Comparison of ENCODE assay signal across 19 mouse cellular contexts in genomic region chr3:88569694-88570093, GRCm38 (mm10). TPM values are rescaled to one million over a fixed set of nuclear protein-coding genes. Genes with fewer than 3 reads are reported as not detected.
DNase-seq lines count a peak whose midpoint lies in the region; ATAC-seq lines count a peak whose summit lies in the region.
"Had no signal": no experiment of that assay in that cellular context is flagged by ENCODE, and none has a peak within 500 bp of the region (broad histone marks: within the 10 kb centered on the region; RNA-seq: fewer than 3 reads in every experiment).

No protein-coding gene starts in this region.

- no peak overlapping the region for H3K4me3 ChIP-seq in intestine, embryonic 16.5 days (ENCODE audit: low read length)
- no peak overlapping the region for H3K4me3 ChIP-seq in intestine, embryonic 15.5 days (replicated peaks)
- no peak overlapping the region for H3K4me3 ChIP-seq in liver, embryonic 15.5 days (replicated peaks)
- H3K4me3 ChIP-seq: erythroblast, embryonic 14.5 days; kidney, embryonic 15.5 days; limb, embryonic 10.5 days; lung, embryonic 15.5 days had no signal

- H3K9ac ChIP-seq in intestine, embryonic 16.5 days (ENCODE audit: low read depth, low read length), result no peak overlapping the region
- H3K9ac ChIP-seq in intestine, embryonic 15.5 days, result no peak overlapping the region
- H3K9ac ChIP-seq in liver, embryonic 15.5 days, result no peak overlapping the region
- H3K9ac ChIP-seq: kidney, embryonic 15.5 days; lung, embryonic 15.5 days had no signal

- no peak overlapping the region for H3K4me2 ChIP-seq in intestine, embryonic 16.5 days (ENCODE audit: low read depth, low read length)
- H3K4me2 ChIP-seq in intestine, embryonic 15.5 days (replicated peaks), result no peak overlapping the region
- H3K4me2 ChIP-seq in liver, embryonic 15.5 days, result no peak overlapping the region
- H3K4me2 ChIP-seq: kidney, embryonic 15.5 days; lung, embryonic 15.5 days had no signal

- no peak for ATAC-seq in intestine, embryonic 16.5 days
- no peak for ATAC-seq in intestine, embryonic 15.5 days
- ATAC-seq in liver, embryonic 15.5 days (ENCODE audit: insufficient read depth), result no peak
- ATAC-seq: forebrain, embryonic 14.5 days; hindbrain, postnatal 0 days; midbrain, embryonic 16.5 days had no signal

- peaks cover 8% of the 10 kb centered on the region; the same call in 1 of the 2 replicates for H3K4me1 ChIP-seq in intestine, embryonic 16.5 days (ENCODE audit: control insufficient read depth, insufficient read depth, low read length)
- no peaks in the 10 kb centered on the region for H3K4me1 ChIP-seq in intestine, embryonic 15.5 days (replicated peaks)
- H3K4me1 ChIP-seq in liver, embryonic 15.5 days (replicated peaks), result peaks cover 24% of the 10 kb centered on the region
- H3K4me1 ChIP-seq: limb, embryonic 10.5 days; lung, embryonic 15.5 days had no signal

- peaks cover 17% of the 10 kb centered on the region for H3K36me3 ChIP-seq in intestine, embryonic 16.5 days (ENCODE audit: control insufficient read depth, insufficient read depth, low read length)
- peaks cover 35% of the 10 kb centered on the region for H3K36me3 ChIP-seq in intestine, embryonic 15.5 days
- H3K36me3 ChIP-seq in liver, embryonic 15.5 days (replicated peaks), result peaks cover 51% of the 10 kb centered on the region

- 91% methylated on average over 5 of the region's 5 CpGs for WGBS in intestine, embryonic 16.5 days
- 90% methylated on average over 5 of the region's 5 CpGs for WGBS in intestine, embryonic 15.5 days
- WGBS in liver, embryonic 15.5 days (ENCODE audit: insufficient replicate concordance), result 79% methylated on average over 5 of the region's 5 CpGs

- H3K27me3 ChIP-seq in intestine, embryonic 16.5 days (replicated peaks; ENCODE audit: control insufficient read depth, insufficient read depth, low read length), result no peaks in the 10 kb centered on the region
- no peaks in the 10 kb centered on the region for H3K27me3 ChIP-seq in intestine, embryonic 15.5 days (replicated peaks)
- no peaks in the 10 kb centered on the region for H3K27me3 ChIP-seq in liver, embryonic 15.5 days
- H3K27me3 ChIP-seq: kidney, embryonic 15.5 days; lung, embryonic 15.5 days had no signal

- H3K27ac ChIP-seq in intestine, embryonic 16.5 days (ENCODE audit: low read length), result peak overlapping the region; percentile 74
- H3K27ac ChIP-seq in intestine, embryonic 15.5 days, result no peak overlapping the region
- H3K27ac ChIP-seq in liver, embryonic 15.5 days (replicated peaks), result peak overlapping the region; percentile 67
- H3K27ac ChIP-seq: hindbrain, postnatal 0 days; kidney, embryonic 15.5 days; limb, embryonic 10.5 days; lung, embryonic 15.5 days; stomach, postnatal 0 days had no signal

- H3K9me3 ChIP-seq in intestine, embryonic 16.5 days (ENCODE audit: control insufficient read depth, low read length), result no peaks in the 10 kb centered on the region
- no peaks in the 10 kb centered on the region for H3K9me3 ChIP-seq in intestine, embryonic 15.5 days
- H3K9me3 ChIP-seq in liver, embryonic 15.5 days (replicated peaks), result no peaks in the 10 kb centered on the region
- H3K9me3 ChIP-seq: kidney, embryonic 15.5 days; limb, embryonic 10.5 days; lung, embryonic 15.5 days had no signal

- DNase-seq in ES-CJ7 (ENCODE audit: low read depth, low spot score) (peak; percentile 69), adipocyte (ENCODE audit: low spot score) (peak; percentile 69)
- DNase-seq in ovary, postnatal 36 days (ENCODE audit: low spot score), result no peak
- DNase-seq in thymus, postnatal 0 days (ENCODE audit: low spot score), result no peak
- no peak for DNase-seq in cerebellum, postnatal 14 days
- DNase-seq: cerebellum, adult 11 months; heart, adult 18-20 months; thymus, postnatal 14 days had no signal

RNA-seq across cellular contexts. Expression of gene Ssr2, which starts 6.0 kb away (rescaled TPM):
- 371 and 377 TPM in 2 replicates for polyA plus RNA-seq in intestine, embryonic 16.5 days (2015; fragmentation: Nextera tagmentation; extraction: Ambion mirVana)
- polyA plus RNA-seq in intestine, embryonic 15.5 days (2015; fragmentation: Nextera tagmentation; extraction: Ambion mirVana), result 338 and 390 TPM in 2 replicates
- 190 and 206 TPM in 2 replicates for polyA plus RNA-seq in liver, embryonic 15.5 days (2015; fragmentation: Nextera tagmentation; extraction: Ambion mirVana)
- polyA plus RNA-seq in thymus, postnatal 0 days (2015; fragmentation: Nextera tagmentation; extraction: Ambion mirVana), result 206 and 212 TPM in 2 replicates

RNA-seq across cellular contexts. Expression of gene Ubqln4, which starts 16.1 kb away (rescaled TPM):
- 37.2 and 38.9 TPM in 2 replicates for polyA plus RNA-seq in intestine, embryonic 16.5 days (2015; fragmentation: Nextera tagmentation; extraction: Ambion mirVana)
- polyA plus RNA-seq in intestine, embryonic 15.5 days (2015; fragmentation: Nextera tagmentation; extraction: Ambion mirVana), result 43.6 and 43.7 TPM in 2 replicates
- polyA plus RNA-seq in liver, embryonic 15.5 days (2015; fragmentation: Nextera tagmentation; extraction: Ambion mirVana), result 19.8 and 20.4 TPM in 2 replicates
- polyA plus RNA-seq in thymus, postnatal 0 days (2015; fragmentation: Nextera tagmentation; extraction: Ambion mirVana), result 14.6 and 16.2 TPM in 2 replicates

RNA-seq across cellular contexts. Expression of gene Lamtor2, which starts 16.8 kb away (rescaled TPM):
- polyA plus RNA-seq in intestine, embryonic 16.5 days (2015; fragmentation: Nextera tagmentation; extraction: Ambion mirVana), result 244 and 256 TPM in 2 replicates
- 188 and 231 TPM in 2 replicates for polyA plus RNA-seq in intestine, embryonic 15.5 days (2015; fragmentation: Nextera tagmentation; extraction: Ambion mirVana)
- polyA plus RNA-seq in liver, embryonic 15.5 days (2015; fragmentation: Nextera tagmentation; extraction: Ambion mirVana), result 104 and 112 TPM in 2 replicates
- 150 and 153 TPM in 2 replicates for polyA plus RNA-seq in thymus, postnatal 0 days (2015; fragmentation: Nextera tagmentation; extraction: Ambion mirVana)

RNA-seq across cellular contexts. Expression of gene Rab25, which starts 21.6 kb away (rescaled TPM):
- 102 and 109 TPM in 2 replicates for polyA plus RNA-seq in intestine, embryonic 16.5 days (2015; fragmentation: Nextera tagmentation; extraction: Ambion mirVana)
- 75.2 and 89.8 TPM in 2 replicates for polyA plus RNA-seq in intestine, embryonic 15.5 days (2015; fragmentation: Nextera tagmentation; extraction: Ambion mirVana)
- polyA plus RNA-seq in liver, embryonic 15.5 days (2015; fragmentation: Nextera tagmentation; extraction: Ambion mirVana), result 0.53 TPM in 1 of 2 replicates, not detected in the other
- polyA plus RNA-seq in thymus, postnatal 0 days (2015; fragmentation: Nextera tagmentation; extraction: Ambion mirVana), result 2.7 and 3.5 TPM in 2 replicates
- polyA plus RNA-seq: erythroblast, embryonic 14.5 days; forebrain, embryonic 14.5 days had no signal

RNA-seq across cellular contexts. Expression of gene Arhgef2, which starts 36.1 kb away (rescaled TPM):
- 41.5 and 43.7 TPM in 2 replicates for polyA plus RNA-seq in intestine, embryonic 16.5 days (2015; fragmentation: Nextera tagmentation; extraction: Ambion mirVana)
- polyA plus RNA-seq in intestine, embryonic 15.5 days (2015; fragmentation: Nextera tagmentation; extraction: Ambion mirVana), result 60.4 and 61.2 TPM in 2 replicates
- polyA plus RNA-seq in liver, embryonic 15.5 days (2015; fragmentation: Nextera tagmentation; extraction: Ambion mirVana), result 14.4 and 15.0 TPM in 2 replicates
- polyA plus RNA-seq in thymus, postnatal 0 days (2015; fragmentation: Nextera tagmentation; extraction: Ambion mirVana), result 64.2 and 94.5 TPM in 2 replicates

Comparison
In these comparisons a context has a peak if more than half of its experiments do, and no peak if none do; other contexts are left out.
1. DNase-seq: peak in ES-CJ7 (single experiment) and adipocyte (single experiment); none in ovary, postnatal 36 days (single experiment), thymus, postnatal 0 days (single experiment) and cerebellum, postnatal 14 days (0 of 2).